18 mouse cellular contexts compared by ENCODE assay signal in the genomic region with DNA sequence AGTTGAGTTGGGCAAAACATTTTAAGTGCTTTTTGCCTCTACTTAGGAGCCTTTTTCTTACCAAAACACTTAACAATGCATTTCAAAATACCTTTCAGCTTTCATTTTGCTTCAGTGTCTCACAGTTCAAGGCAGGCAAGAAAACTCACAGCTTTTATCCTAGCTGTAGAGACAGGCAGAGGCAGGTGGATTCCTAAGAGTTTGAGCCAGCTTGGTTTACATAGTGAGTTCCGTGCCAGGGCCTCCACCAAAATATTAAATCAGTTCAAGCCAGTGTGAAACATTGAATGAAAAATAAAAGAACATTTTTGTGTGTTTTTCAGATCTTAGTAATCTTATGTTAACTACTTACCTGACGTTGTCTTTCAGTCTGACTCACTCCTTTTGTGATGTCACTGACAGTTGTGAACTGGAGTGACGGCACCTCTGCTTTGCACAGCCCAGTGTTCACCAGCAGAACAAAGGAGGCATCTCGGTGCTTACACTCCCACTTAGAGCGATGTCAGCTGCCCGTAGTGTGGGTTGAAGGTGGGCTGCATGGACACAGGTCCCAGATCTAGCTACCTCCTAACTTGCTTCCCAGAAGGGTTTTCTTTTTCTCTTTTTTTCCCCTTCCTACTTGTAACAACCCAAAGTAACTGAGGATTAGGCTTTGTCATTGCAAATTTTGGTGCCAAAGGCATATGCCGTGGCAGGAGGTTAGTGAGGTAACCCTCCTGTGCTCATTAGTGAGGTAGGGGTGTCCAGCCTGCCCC. TPM values are rescaled to one million over a fixed set of nuclear protein-coding genes. Genes with fewer than 3 reads are reported as not detected.
DNase-seq lines count a peak whose midpoint lies in the region; ATAC-seq and TF ChIP-seq lines count a peak whose summit lies in the region.
"Had no signal": no experiment of that assay in that cellular context is flagged by ENCODE, and none has a peak within 500 bp of the region (broad histone marks: within the 10 kb centered on the region; RNA-seq: fewer than 3 reads in every experiment).

No protein-coding gene starts in this region.

- no peaks in the 10 kb centered on the region for H3K27me3 ChIP-seq in heart, embryonic 12.5 days (replicated peaks)
- H3K27me3 ChIP-seq in liver, adult 2 months (ENCODE audit: control insufficient read depth, insufficient read depth, low read length): no peaks in the 10 kb centered on the region
- no peaks in the 10 kb centered on the region for H3K27me3 ChIP-seq in liver, embryonic 11.5 days (replicated peaks; ENCODE audit: control insufficient read depth, insufficient read depth, low read length)
- no peaks in the 10 kb centered on the region for H3K27me3 ChIP-seq in thymus, adult 2 months (ENCODE audit: control insufficient read depth, insufficient read depth, low read length)
- no peaks in the 10 kb centered on the region for H3K27me3 ChIP-seq in liver, postnatal 0 days (ENCODE audit: insufficient read depth, low read length)
- H3K27me3 ChIP-seq: forebrain, embryonic 13.5 days; hindbrain, embryonic 13.5 days had no signal

- no peaks in the 10 kb centered on the region for H3K4me1 ChIP-seq in heart, embryonic 12.5 days (replicated peaks)
- peaks cover 5% of the 10 kb centered on the region for H3K4me1 ChIP-seq in liver, adult 2 months (ENCODE audit: control insufficient read depth, insufficient read depth, low read length)
- H3K4me1 ChIP-seq in liver, embryonic 11.5 days (replicated peaks; ENCODE audit: control insufficient read depth, insufficient read depth, low read length): 0 out of 2 replicates have a peak, but pooled peaks cover 4% of the 10 kb centered on the region
- peaks cover 32% of the 10 kb centered on the region for H3K4me1 ChIP-seq in thymus, adult 2 months (replicated peaks; ENCODE audit: control insufficient read depth, insufficient read depth, low read length)
- H3K4me1 ChIP-seq in liver, postnatal 0 days (ENCODE audit: insufficient read depth): 0 out of 2 replicates have a peak, but pooled peaks cover 2% of the 10 kb centered on the region
- H3K4me1 ChIP-seq: embryonic facial prominence, embryonic 10.5 days; forebrain, embryonic 13.5 days; hindbrain, embryonic 13.5 days had no signal

- no peak for TF ChIP-seq CTCF in liver, adult 2 months (IDR thresholded peaks at IDR 0.05; ENCODE audit: low read depth, low read length)
- TF ChIP-seq CTCF in thymus, adult 2 months (IDR thresholded peaks at IDR 0.05; ENCODE audit: borderline replicate concordance, control insufficient read depth, extremely low read depth, insufficient read depth, low read length, poor library complexity): no peak
- TF ChIP-seq CTCF in liver, postnatal 0 days (IDR thresholded peaks at IDR 0.05; ENCODE audit: low read depth): no peak

- TF ChIP-seq EP300 in liver, postnatal 0 days (IDR thresholded peaks at IDR 0.05; ENCODE audit: low read depth): no peak

- H3K79me2 ChIP-seq in liver, adult 2 months (ENCODE audit: control insufficient read depth, insufficient read depth, low read length): no peaks in the 10 kb centered on the region

- no peak overlapping the region for H3K27ac ChIP-seq in heart, embryonic 12.5 days (ENCODE audit: poor library complexity, severe bottlenecking)
- 0 out of 2 replicates have a peak overlapping the region, but pooled peaks have one; percentile 16 for H3K27ac ChIP-seq in liver, adult 2 months (replicated peaks; ENCODE audit: insufficient read depth, low read depth, low read length)
- H3K27ac ChIP-seq in liver, embryonic 11.5 days (ENCODE audit: low read depth, low read length): no peak overlapping the region
- H3K27ac ChIP-seq in thymus, adult 2 months (ENCODE audit: control insufficient read depth, insufficient read depth, low read length): peak overlapping the region; percentile 89
- H3K27ac ChIP-seq in liver, postnatal 0 days (ENCODE audit: low read depth): peak overlapping the region; percentile 58
- H3K27ac ChIP-seq: embryonic facial prominence, embryonic 10.5 days; forebrain, embryonic 13.5 days; hindbrain, embryonic 13.5 days had no signal

- H3K4me2 ChIP-seq in heart, embryonic 12.5 days: no peak overlapping the region
- no peak overlapping the region for H3K4me2 ChIP-seq in liver, embryonic 11.5 days
- H3K4me2 ChIP-seq in liver, postnatal 0 days (ENCODE audit: low read depth, low read length): no peak overlapping the region
- H3K4me2 ChIP-seq: forebrain, embryonic 13.5 days; hindbrain, embryonic 13.5 days had no signal

- no peaks in the 10 kb centered on the region for H3K9me3 ChIP-seq in heart, embryonic 12.5 days (replicated peaks)
- no peaks in the 10 kb centered on the region for H3K9me3 ChIP-seq in liver, embryonic 11.5 days (ENCODE audit: control insufficient read depth, low read length)
- no peaks in the 10 kb centered on the region for H3K9me3 ChIP-seq in liver, postnatal 0 days (ENCODE audit: low read length)
- H3K9me3 ChIP-seq: embryonic facial prominence, embryonic 10.5 days; forebrain, embryonic 13.5 days; hindbrain, embryonic 13.5 days had no signal

- DNase-seq in heart, adult 11 months: peak; percentile 79
- no peak for DNase-seq in liver, adult 2 months (ENCODE audit: extremely low read depth, low read depth, low spot score)
- DNase-seq in liver, embryonic 11.5 days (ENCODE audit: low spot score): no peak
- DNase-seq in thymus, adult 2 months: no peak
- DNase-seq in thymus, postnatal 10 days (ENCODE audit: low spot score in 2 of 2): no peak
- peak; percentile 10 for DNase-seq in liver, postnatal 0 days
- DNase-seq in kidney, postnatal 36 days: no peak
- DNase-seq: adrenal gland, adult 2 months; adrenal gland, postnatal 25 days; cerebellum, adult 18-20 months; cerebellum, adult 9-11 months; forebrain, postnatal 0 days; gastrocnemius, postnatal 14 days; heart, postnatal 10 days had no signal

- TF ChIP-seq POLR2A in liver, adult 2 months (IDR thresholded peaks at IDR 0.05; ENCODE audit: extremely low read depth, insufficient read depth, low read length): no peak
- TF ChIP-seq POLR2A in thymus, adult 2 months (IDR thresholded peaks at IDR 0.05; ENCODE audit: control insufficient read depth, extremely low read depth, insufficient read depth, low read length, poor library complexity): no peak

- WGBS in heart, embryonic 12.5 days: 78% methylated on average over 7 of the region's 7 CpGs
- 74% methylated on average over 7 of the region's 7 CpGs for WGBS in liver, adult 2 months
- WGBS in liver, embryonic 11.5 days: 89% methylated on average over 7 of the region's 7 CpGs
- WGBS in thymus, adult 2 months: 93% methylated on average over 7 of the region's 7 CpGs
- 78% methylated on average over 7 of the region's 7 CpGs for WGBS in liver, postnatal 0 days (ENCODE audit: insufficient replicate concordance)

- no peak for ATAC-seq in heart, embryonic 12.5 days (ENCODE audit: insufficient number of reproducible peaks, low FRiP score)
- no peak for ATAC-seq in liver, embryonic 11.5 days (replicated peaks; ENCODE audit: low FRiP score)
- no peak for ATAC-seq in liver, postnatal 0 days
- ATAC-seq: forebrain, embryonic 13.5 days; forebrain, postnatal 0 days had no signal

- no peak overlapping the region for H3K4me3 ChIP-seq in heart, embryonic 12.5 days
- H3K4me3 ChIP-seq in liver, adult 2 months (ENCODE audit: insufficient read depth, low read depth, low read length): no peak overlapping the region
- H3K4me3 ChIP-seq in liver, embryonic 11.5 days (ENCODE audit: low read depth, low read length): no peak overlapping the region
- H3K4me3 ChIP-seq in thymus, adult 2 months (ENCODE audit: control insufficient read depth, insufficient read depth, low read length): no peak overlapping the region
- no peak overlapping the region for H3K4me3 ChIP-seq in liver, postnatal 0 days (ENCODE audit: low read depth, low read length)
- H3K4me3 ChIP-seq: embryonic facial prominence, embryonic 10.5 days; forebrain, embryonic 13.5 days; hindbrain, embryonic 13.5 days had no signal

- no peak overlapping the region for H3K9ac ChIP-seq in heart, embryonic 12.5 days
- H3K9ac ChIP-seq in liver, adult 2 months (ENCODE audit: low read depth, low read length): no peak overlapping the region
- no peak overlapping the region for H3K9ac ChIP-seq in liver, embryonic 11.5 days (ENCODE audit: low read depth, low read length)
- H3K9ac ChIP-seq in liver, postnatal 0 days (replicated peaks): no peak overlapping the region
- H3K9ac ChIP-seq: forebrain, embryonic 13.5 days; forebrain, postnatal 0 days; hindbrain, embryonic 13.5 days had no signal

- H3K36me3 ChIP-seq in heart, embryonic 12.5 days: peaks cover 67% of the 10 kb centered on the region
- peaks cover 57% of the 10 kb centered on the region for H3K36me3 ChIP-seq in liver, adult 2 months (ENCODE audit: control insufficient read depth, insufficient read depth, low read length)
- H3K36me3 ChIP-seq in liver, embryonic 11.5 days (ENCODE audit: control insufficient read depth, insufficient read depth, low read length): peaks cover 17% of the 10 kb centered on the region
- peaks cover 55% of the 10 kb centered on the region for H3K36me3 ChIP-seq in thymus, adult 2 months (ENCODE audit: control insufficient read depth, insufficient read depth, low read length)
- H3K36me3 ChIP-seq in liver, postnatal 0 days (replicated peaks; ENCODE audit: insufficient read depth, low read length): peaks cover 45% of the 10 kb centered on the region

RNA-seq across cellular contexts. Expression of gene Dnajc3, which starts 42.0 kb away (rescaled TPM):
- 32.7 and 33.1 TPM in 2 replicates for polyA plus RNA-seq in heart, embryonic 12.5 days (2016; fragmentation: Nextera tagmentation; extraction: Ambion mirVana)
- total RNA-seq in liver, adult 2 months (2014; rRNA removed): 155 and 159 TPM in 2 replicates
- 32.4 and 40.2 TPM in 2 replicates for polyA plus RNA-seq in liver, adult 2 months (2012; rRNA removed)
- polyA plus RNA-seq in liver, embryonic 11.5 days (2014; fragmentation: Nextera tagmentation; extraction: Ambion mirVana): 53.7 and 54.7 TPM in 2 replicates
- 29.8 and 31.8 TPM in 2 replicates for polyA plus RNA-seq in thymus, adult 2 months (2012; rRNA removed)
- polyA plus RNA-seq in liver, postnatal 0 days (2015; fragmentation: Nextera tagmentation; extraction: Ambion mirVana): 53.6 and 55.3 TPM in 2 replicates

RNA-seq across cellular contexts. Expression of gene Dzip1, which starts 54.5 kb away (rescaled TPM):
- polyA plus RNA-seq in heart, embryonic 12.5 days (2016; fragmentation: Nextera tagmentation; extraction: Ambion mirVana): 9.3 and 10.1 TPM in 2 replicates
- total RNA-seq in liver, adult 2 months (2014; rRNA removed): 0.55 and 0.74 TPM in 2 replicates
- polyA plus RNA-seq in liver, adult 2 months (2012; rRNA removed): 0.23 and 0.44 TPM in 2 replicates
- 7.2 and 7.8 TPM in 2 replicates for polyA plus RNA-seq in liver, embryonic 11.5 days (2014; fragmentation: Nextera tagmentation; extraction: Ambion mirVana)
- 70.1 and 85.2 TPM in 2 replicates for polyA plus RNA-seq in thymus, adult 2 months (2012; rRNA removed)
- 0.42 and 0.75 TPM in 2 replicates for polyA plus RNA-seq in liver, postnatal 0 days (2015; fragmentation: Nextera tagmentation; extraction: Ambion mirVana)

Comparison
In these comparisons a context has a peak if more than half of its experiments do, and no peak if none do; other contexts are left out.
1. DNase-seq: peak in heart, adult 11 months (single experiment) and liver, postnatal 0 days (single experiment); none in liver, adult 2 months (single experiment), liver, embryonic 11.5 days (single experiment), thymus, adult 2 months (single experiment), thymus, postnatal 10 days (0 of 2) and kidney, postnatal 36 days (0 of 2).
2. H3K27ac ChIP-seq: peak in liver, adult 2 months (single experiment), thymus, adult 2 months (single experiment) and liver, postnatal 0 days (single experiment); none in heart, embryonic 12.5 days (single experiment) and liver, embryonic 11.5 days (single experiment).